Mouse (Mus musculus) cerebellum, adult 8-10 months (tissue): Measurements from ENCODE around the gene Tbc1d2b.

Source experiments
- DNase-seq: peaks from one replicate; pipeline ENCODE4 v3.0.0; 2022

Gene Tbc1d2b

GRCm38 (mm10) chr9:90200501-90200900 lies 70.1 kb downstream of the Tbc1d2b start:
- no peak for DNase-seq

- DNase-seq, result no peak
Measured at GRCm38 (mm10) chr9:90199611-90200010, 71.0 kb downstream of the Tbc1d2b start.

GRCm38 (mm10) chr9:90198531-90199449 lies 71.8 kb downstream of the Tbc1d2b start:
- DNase-seq, result no peak

- no peak for DNase-seq
Measured at GRCm38 (mm10) chr9:90197866-90198383, 72.7 kb downstream of the Tbc1d2b start.

GRCm38 (mm10) chr9:90197116-90197665 lies 73.4 kb downstream of the Tbc1d2b start:
- no peak for DNase-seq

GRCm38 (mm10) chr9:90196262-90196661 lies 74.3 kb downstream of the Tbc1d2b start:
- DNase-seq, result no peak

GRCm38 (mm10) chr9:90195000-90195399 lies 75.6 kb downstream of the Tbc1d2b start:
- no peak for DNase-seq

GRCm38 (mm10) chr9:90189391-90189790 lies 81.2 kb downstream of the Tbc1d2b start:
- DNase-seq, result no peak

GRCm38 (mm10) chr9:90188893-90189292 lies 81.7 kb downstream of the Tbc1d2b start:
- DNase-seq, result no peak

GRCm38 (mm10) chr9:90185356-90185910 lies 85.2 kb downstream of the Tbc1d2b start:
- DNase-seq, result no peak

- DNase-seq, result no peak
Measured at GRCm38 (mm10) chr9:90184116-90184515, 86.5 kb downstream of the Tbc1d2b start.

GRCm38 (mm10) chr9:90183550-90183949 lies 87.1 kb downstream of the Tbc1d2b start:
- no peak for DNase-seq

- no peak for DNase-seq
Measured at GRCm38 (mm10) chr9:90182636-90183421, 87.8 kb downstream of the Tbc1d2b start.

GRCm38 (mm10) chr9:90181656-90182388 lies 88.8 kb downstream of the Tbc1d2b start:
- DNase-seq, result no peak

GRCm38 (mm10) chr9:90179409-90179808 lies 91.2 kb downstream of the Tbc1d2b start:
- no peak for DNase-seq

GRCm38 (mm10) chr9:90173330-90173729 lies 97.3 kb downstream of the Tbc1d2b start:
- DNase-seq, result no peak

GRCm38 (mm10) chr9:90172528-90173321 lies 97.9 kb downstream of the Tbc1d2b start:
- no peak for DNase-seq

- no peak for DNase-seq
Measured at GRCm38 (mm10) chr9:90171421-90171820, 99.2 kb downstream of the Tbc1d2b start.

GRCm38 (mm10) chr9:90169965-90170364 lies 100.6 kb downstream of the Tbc1d2b start:
- DNase-seq, result peak; percentile 49

GRCm38 (mm10) chr9:90166615-90167014 lies 104.0 kb downstream of the Tbc1d2b start:
- DNase-seq, result no peak

- no peak for DNase-seq
Measured at GRCm38 (mm10) chr9:90165590-90165989, 105.0 kb downstream of the Tbc1d2b start.
